ENCODE assay signal across 8 mouse cellular contexts in the genomic region with DNA sequence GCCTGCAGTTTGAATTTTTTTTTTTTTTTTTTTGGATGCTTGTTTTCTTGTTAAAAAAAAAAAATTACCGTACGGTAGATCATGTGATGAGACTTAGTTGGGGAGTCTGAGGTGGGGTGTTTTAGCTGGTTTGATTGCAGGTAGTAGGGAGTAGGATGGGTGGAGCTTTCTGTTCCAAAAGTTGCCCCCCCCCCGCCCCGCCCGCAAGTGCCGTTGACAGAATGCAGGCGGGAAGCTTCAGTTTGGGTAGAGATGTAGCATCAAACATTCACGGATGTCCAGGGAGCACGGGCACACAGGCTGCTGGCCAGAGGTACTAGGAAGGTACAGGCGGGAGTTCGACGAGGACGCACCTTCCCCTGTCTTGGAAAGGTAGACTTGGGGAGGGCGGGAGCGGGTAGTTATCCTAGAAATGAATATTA. TPM values are rescaled to one million over a fixed set of nuclear protein-coding genes. Genes with fewer than 3 reads are reported as not detected.
A peak's percentile ranks its signal among the peaks of the same experiment; 100 is the strongest.
DNase-seq lines count a peak whose midpoint lies in the region; ATAC-seq lines count a peak whose summit lies in the region.

No protein-coding gene starts in this region.

- peak; percentile 28; the same call in 1 of the 2 replicates for ATAC-seq in frontal cortex, adult (ENCODE audit: low TSS enrichment)

- DNase-seq in frontal cortex, postnatal 36 days (ENCODE audit: low spot score in 2 of 2): no peak
- DNase-seq in cerebellum, adult 9-10 months: peak; percentile 67
- DNase-seq in heart, adult 8-10 months (ENCODE audit: low spot score): peak; percentile 31
- peak; percentile 50 for DNase-seq in kidney, adult 9 months
- peak; percentile 46 to 47 for DNase-seq in lung, postnatal 4 days
- peak; percentile 33 to 50 for DNase-seq in spleen, postnatal 14 days (ENCODE audit: low spot score in 2 of 2)
- DNase-seq in layer of hippocampus, adult 9-11 months: no peak

RNA-seq across cellular contexts. Expression of gene Cdkn1b, which starts 8.7 kb away (rescaled TPM):
- 10 to 100 TPM; 29.5 to 43.4 (median 38.7) TPM for total RNA-seq in heart, adult 8-10 months (2022)

RNA-seq across cellular contexts. Expression of gene Gpr19, which starts 30.5 kb away (rescaled TPM):
- total RNA-seq in heart, adult 8-10 months (2022): 1 to 10 TPM; 2.6 to 5.8 (median 3.9) TPM

RNA-seq across cellular contexts. Expression of gene Apold1, which starts 52.6 kb away (rescaled TPM):
- total RNA-seq in heart, adult 8-10 months (2022): 1 to 10 TPM; 4.8 to 7.5 (median 5.6) TPM

Comparison
In these comparisons a context has a peak if more than half of its experiments do, and no peak if none do; other contexts are left out.
1. DNase-seq: peak in cerebellum, adult 9-10 months (single experiment), heart, adult 8-10 months (single experiment), kidney, adult 9 months (single experiment), lung, postnatal 4 days (2 of 2) and spleen, postnatal 14 days (2 of 2); none in frontal cortex, postnatal 36 days (0 of 2) and layer of hippocampus, adult 9-11 months (single experiment).